Mouse (Mus musculus) left cerebral cortex, adult 2 months (tissue): ENCODE data around the gene Tmem170b. TPM values are rescaled to one million over a fixed set of nuclear protein-coding genes. Genes with fewer than 3 reads are reported as not detected.
"Not testable (repeated sequence)": the region's sequence is repeated elsewhere in the genome, so short reads cannot be mapped to it uniquely, and the experiment has no call there.

Experiments used
- DNase-seq, 2 experiments: peaks; one replicate each; pipeline ENCODE4 v3.0.0; 2021 to 2022; ENCODE audit warnings: low spot score in 2 of 2, mixed read lengths in 1 of 2; ENCODE audit errors: extremely low spot score in 1 of 2
- H3K27ac ChIP-seq: fragments of 200-600 bp; 2 replicates; pipeline ENCODE4 v1.8.1; 2022
- H3K4me3 ChIP-seq: fragments of 200-600 bp; 2 replicates; pipeline ENCODE4 v1.8.1; 2022
- CTCF ChIP-seq: fragments of 200-600 bp; IDR thresholded peaks from 2 replicates; pipeline ENCODE4 v1.8.1; 2022; ENCODE audit warnings: antibody characterized with exemption, mild to moderate bottlenecking, moderate library complexity
- intact Hi-C: fragments of 180-260 bp; cut with DNase I; formaldehyde crosslinking; loops from one replicate; pipeline ENCODE4 v1.15.1; 2025
- total RNA-seq, 2 experiments: library from RNA; stranded (reverse); gene quantifications; 2 replicates each; pipeline ENCODE4 v1.2.3; 2021

The Tmem170b gene
- total RNA-seq, 2 experiments from 2014 or later = 92.6 to 93.1 TPM

DNA sequence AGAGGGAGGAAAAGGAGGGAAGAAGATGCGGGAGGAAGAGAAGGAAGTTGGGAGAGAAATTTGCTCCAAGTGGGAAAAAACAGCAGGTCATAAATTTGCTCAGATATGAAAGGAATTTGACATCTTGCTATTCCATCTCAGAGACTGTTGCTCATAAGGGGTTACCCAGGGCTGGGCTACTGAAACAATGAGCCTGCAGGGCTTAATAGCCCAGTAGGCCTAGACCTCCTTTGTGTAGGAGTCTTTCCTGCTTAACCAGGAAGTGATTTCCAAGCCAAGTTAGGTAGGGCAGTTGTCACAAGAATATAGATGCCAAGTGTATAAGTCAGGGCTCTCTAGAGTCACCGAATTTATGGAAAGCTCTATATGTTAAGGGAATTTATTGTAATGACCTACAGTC, 48.1 kb downstream of the Tmem170b start:
- no peak for TF ChIP-seq CTCF
- Histone ChIP-seq H3K27ac (no peak overlapping the region), H3K4me3 (no peak overlapping the region)
- no peak for DNase-seq
- intact Hi-C loops = no loop called here

DNA sequence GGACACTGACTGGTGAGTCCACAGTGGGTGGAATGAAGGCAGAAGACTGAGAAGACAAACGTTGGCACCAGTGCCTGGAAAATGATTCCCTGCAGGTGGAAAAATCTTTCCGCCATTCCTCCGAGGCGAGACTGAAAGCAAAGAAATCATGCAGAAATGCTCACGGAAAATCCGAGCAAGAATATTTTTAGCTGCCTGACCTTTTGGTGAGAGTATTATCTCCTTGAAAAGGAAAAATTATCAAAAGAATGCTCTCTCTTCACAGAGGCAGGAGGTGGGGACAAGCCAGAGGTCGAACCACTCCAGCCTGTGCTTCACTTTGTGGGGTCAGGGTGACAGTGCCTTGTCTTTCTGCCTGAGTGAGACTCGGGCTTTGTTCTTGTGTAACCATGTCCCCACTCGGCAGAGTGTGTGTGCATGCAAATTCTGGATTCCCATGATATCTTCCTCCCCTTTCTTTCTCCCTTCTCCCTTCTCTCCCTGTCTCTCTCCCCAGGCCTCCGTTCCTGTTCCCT, 49.9 kb downstream of the Tmem170b start:
- Histone ChIP-seq H3K27ac (no peak overlapping the region), H3K4me3 (no peak overlapping the region)
- intact Hi-C loops = no loop called here
- DNase-seq = no peak
- TF ChIP-seq CTCF = no peak

DNA sequence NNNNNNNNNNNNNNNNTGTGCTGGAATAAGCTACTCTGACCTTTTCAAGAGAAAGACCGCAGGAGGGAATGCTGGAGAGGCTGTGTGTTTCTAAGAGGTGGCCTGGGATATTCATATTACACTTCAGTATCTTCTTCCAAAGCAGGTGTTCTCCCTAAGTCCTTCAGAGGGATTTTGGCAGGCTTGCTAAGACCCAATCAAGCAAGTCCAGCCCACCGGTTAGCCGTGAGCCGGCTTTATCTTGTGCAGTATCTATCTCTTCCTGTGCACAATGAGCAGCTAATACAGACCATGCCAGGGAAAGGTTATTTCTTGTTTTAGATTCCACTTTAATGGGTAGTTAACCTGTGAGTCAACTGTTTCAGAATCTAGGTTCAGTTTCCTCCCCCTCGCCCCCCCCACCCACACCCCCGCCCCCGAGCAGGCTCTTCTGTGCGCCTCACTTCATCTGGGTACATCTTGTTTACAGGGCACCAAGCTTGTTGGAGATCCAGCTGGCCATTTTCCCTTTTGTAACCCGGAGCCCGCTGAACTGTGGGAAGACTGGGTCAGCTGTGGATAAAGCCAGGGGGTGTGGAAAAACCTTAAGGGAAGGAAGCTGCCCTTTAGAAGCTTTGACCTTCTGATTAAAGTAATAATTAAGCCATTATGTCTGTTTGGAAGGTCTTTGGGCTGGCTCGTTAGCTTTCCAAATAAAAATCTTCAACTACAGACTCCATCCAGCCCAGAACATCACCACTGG, 54.5 kb downstream of the Tmem170b start:
- peak in 1 of 2 experiments; percentile 27 for DNase-seq
- no peak overlapping the region for H3K4me3 ChIP-seq
- intact Hi-C loops = no loop called here
- H3K27ac ChIP-seq = no peak overlapping the region
- TF ChIP-seq CTCF = no peak

DNA sequence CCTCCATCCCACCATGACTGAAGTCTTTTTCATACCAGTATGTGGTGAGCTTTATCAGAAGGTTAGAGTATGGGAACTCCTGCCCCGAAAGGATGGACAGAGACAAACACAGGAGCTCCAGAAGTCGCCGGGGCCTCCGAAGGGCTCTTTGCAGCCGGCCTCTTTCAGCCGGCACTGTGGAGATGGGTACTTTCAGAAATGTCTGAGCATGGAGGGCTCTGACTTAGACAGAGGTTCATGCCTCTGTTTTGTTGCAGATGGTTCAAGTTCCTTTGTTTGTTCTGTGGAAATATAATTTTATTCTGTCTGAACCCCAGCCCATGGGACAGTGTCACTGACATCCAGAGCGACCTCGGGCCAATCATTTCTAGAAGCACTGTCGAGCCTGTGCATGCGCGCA, 55.4 kb downstream of the Tmem170b start:
- no peak for DNase-seq
- intact Hi-C loops = no loop called here
- no peak for TF ChIP-seq CTCF
- H3K4me3 ChIP-seq = no peak overlapping the region
- H3K27ac ChIP-seq = no peak overlapping the region

DNA sequence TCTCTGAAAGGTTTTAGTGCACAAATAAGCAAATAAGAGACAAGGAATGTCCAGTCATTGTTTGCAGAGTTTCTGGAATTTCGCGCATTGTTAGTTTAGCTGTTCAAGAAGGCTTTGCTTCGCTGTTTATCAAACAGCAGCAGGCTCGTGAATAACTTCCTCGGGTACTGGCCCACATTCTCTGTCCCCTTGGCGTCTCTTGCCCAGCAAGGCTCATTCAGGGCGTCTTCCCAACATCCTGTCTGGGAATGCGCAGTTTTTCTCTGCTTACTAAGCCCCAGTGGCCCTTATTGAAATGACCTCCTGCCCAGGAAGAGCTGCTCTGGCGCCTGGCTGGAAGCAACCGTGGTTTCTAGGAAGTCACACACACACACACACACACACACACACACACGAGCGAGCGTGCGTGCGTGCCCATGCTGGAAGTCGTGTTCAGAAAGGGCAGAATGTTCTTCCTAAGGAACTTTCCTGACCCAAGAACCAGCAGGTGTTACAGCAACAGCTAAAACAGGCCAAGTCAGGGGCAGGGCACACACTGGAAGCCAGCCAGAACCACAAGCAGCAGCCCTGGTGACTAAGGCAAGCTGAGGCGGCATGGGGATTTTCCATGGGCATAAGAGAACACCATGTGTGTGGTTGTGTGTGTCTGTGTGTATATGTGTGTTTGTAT, 56.8 kb downstream of the Tmem170b start:
- no peak overlapping the region for H3K4me3 ChIP-seq
- intact Hi-C loops = no loop called here
- peak overlapping the region; percentile 34; the same call in 1 of the 2 replicates for H3K27ac ChIP-seq

DNA sequence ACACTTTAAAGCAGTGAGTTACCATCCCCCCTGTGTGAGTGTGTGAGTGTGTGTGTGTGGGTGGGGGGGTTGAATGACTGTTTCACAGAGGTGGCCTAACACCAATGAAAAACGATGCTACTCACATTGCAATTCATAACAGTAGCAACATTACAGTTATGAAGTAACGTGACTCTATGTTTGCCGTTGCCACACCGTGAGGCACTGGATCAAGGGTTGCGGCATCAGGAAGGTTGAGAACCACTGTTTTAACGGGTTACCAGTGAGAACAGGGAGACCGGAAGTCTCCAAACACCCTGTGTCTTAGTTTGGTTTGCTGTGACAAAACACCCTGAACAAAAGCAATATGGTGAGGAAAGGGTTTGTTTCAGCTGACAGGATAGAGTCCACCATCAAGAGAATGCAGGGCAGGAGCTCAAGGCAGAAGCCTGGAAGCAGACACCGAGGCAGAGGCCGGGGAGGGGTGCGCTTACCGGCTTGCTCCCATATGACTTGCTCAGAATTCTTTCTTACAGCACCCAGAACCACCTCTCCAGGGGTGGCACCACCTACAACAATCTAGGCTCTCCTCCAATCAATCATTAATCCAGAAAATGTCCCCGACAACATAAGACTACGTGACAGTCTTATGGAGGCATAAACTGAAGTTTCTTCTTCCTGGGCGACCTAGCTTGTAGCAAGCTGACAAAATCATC, 57.9 kb downstream of the Tmem170b start:
- TF ChIP-seq CTCF = no peak
- no peak overlapping the region for H3K27ac ChIP-seq
- intact Hi-C loops = no loop called here
- DNase-seq = no peak
- no peak overlapping the region for H3K4me3 ChIP-seq

More for the DNA sequence above, 56.8 kb downstream of the Tmem170b start:
- peak; percentile 12; the same call in 1 of the 2 replicates for TF ChIP-seq CTCF
- DNase-seq = peak in 1 of 2 experiments; percentile 14

DNA sequence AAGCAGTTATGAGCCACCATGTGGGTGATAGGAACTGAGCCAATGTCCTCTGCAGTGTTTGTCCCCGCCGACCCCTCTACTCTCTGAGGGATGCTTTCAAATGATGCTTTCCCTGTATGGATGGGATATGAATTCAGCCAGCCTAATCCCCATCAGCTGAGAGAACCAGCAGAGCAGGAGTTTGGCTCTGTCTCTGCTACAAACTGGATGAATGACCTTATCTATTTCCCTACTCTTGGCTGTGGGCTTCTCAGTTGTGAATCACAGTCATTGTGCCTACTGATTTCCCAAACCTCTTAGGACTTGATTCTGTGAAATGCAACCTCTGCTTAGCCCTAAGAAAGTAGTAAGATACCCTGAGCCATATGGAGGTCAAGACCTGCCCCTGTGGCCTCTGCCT, 64.2 kb downstream of the Tmem170b start:
- H3K4me3 ChIP-seq = no peak overlapping the region
- intact Hi-C loops = loop anchor here (10.0 kb wide), 1 partner anchor 895 kb away; no protein-coding TSS in a partner anchor
- TF ChIP-seq CTCF = no peak
- DNase-seq = no peak
- peak overlapping the region; percentile 13; the same call in 1 of the 2 replicates for H3K27ac ChIP-seq

DNA sequence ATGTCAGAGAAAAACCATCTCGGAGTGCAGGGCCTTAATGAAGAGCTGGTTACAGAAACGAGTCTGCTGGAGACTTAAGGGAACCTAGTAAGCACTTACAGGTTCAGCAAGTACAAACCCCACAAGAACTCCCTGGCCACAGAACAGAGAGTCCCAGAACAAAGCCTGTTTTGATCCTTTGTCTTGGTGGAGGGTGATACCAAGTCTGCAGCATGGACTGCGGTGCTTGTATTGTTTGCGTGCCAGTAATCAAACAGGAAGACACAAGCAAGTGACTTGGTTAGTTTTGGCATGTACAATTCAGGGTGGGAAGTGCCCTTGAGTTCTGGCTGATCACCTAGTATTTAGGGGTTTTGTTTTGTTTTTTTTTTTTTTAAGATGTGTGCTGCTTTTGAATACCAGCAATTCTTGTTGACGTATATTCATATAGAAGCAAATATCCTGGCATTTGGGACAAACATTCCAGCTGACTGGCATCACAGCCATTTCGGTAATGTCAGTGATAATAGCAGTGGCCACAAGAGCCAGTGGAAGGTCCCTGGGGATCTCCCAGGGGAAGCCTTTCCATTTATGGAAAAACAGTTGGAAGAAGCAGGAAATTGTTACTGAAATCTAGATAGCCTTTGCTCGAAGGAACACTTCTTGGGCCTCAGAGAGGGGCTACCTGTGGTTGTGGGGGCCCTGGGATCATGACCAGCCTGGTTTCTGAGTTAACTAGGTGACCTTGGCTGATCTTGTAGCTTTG, 64.9 kb downstream of the Tmem170b start:
- intact Hi-C loops = loop anchor here (10.0 kb wide), 1 partner anchor 894 kb away; no protein-coding TSS in a partner anchor
- no peak for DNase-seq
- Histone ChIP-seq H3K27ac (peak overlapping the region; percentile 28; the same call in 1 of the 2 replicates), H3K4me3 (no peak overlapping the region)
- TF ChIP-seq CTCF = no peak

DNA sequence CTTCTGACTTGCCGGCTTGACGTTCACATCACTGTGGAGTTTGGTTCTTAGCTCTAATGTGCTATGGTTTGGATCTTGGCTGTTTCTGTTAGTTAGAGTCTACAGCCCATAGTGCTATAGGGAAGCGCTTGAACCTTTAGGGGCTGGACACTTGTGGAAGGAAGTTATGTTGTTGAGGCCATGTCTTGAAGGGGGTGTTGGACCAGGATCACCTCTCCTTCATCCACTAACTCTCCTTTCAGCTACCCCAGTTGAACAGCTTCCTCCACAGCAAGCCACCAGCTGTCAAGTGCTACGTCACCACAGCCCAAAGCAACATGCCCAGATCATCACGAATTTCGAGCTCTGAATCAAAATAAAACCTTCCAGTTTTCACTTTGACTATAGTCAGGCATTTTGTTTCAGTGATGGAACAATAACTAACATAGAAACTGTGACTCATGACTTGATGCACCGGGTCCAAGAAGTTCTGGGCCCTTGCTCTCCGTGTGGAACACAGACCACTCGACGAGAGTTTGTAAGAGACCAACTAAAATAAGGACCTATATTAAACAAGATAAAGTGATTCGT, 65.5 kb downstream of the Tmem170b start:
- Histone ChIP-seq H3K27ac (peak overlapping the region; percentile 2; the same call in 1 of the 2 replicates), H3K4me3 (no peak overlapping the region)
- intact Hi-C loops = loop anchor here (10.0 kb wide), 1 partner anchor 894 kb away; no protein-coding TSS in a partner anchor
- no peak for TF ChIP-seq CTCF
- DNase-seq = no peak

DNA sequence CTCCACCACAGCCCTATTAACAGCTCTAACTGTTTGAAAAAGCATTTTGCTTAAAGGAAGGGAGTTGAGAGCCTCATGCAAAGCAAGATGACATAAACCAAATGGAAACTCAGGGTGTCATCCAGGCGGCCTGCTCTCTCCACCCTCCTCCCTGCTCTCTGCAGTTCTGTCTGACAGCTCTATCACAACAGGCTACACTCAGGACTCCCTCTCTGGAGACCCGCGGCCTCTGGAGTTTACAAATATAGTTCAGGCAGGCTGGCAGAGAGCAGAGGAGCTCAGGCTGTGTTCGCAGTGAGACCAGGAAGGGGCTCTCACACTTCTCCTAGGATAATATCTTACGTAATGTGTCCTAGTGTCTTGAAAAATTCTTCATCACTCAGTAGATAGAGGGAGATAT, 67.2 kb downstream of the Tmem170b start:
- intact Hi-C loops = loop anchor here (10.0 kb wide), 1 partner anchor 892 kb away; no protein-coding TSS in a partner anchor
- not testable (repeated sequence) for H3K4me3 ChIP-seq, H3K27ac ChIP-seq, DNase-seq

DNA sequence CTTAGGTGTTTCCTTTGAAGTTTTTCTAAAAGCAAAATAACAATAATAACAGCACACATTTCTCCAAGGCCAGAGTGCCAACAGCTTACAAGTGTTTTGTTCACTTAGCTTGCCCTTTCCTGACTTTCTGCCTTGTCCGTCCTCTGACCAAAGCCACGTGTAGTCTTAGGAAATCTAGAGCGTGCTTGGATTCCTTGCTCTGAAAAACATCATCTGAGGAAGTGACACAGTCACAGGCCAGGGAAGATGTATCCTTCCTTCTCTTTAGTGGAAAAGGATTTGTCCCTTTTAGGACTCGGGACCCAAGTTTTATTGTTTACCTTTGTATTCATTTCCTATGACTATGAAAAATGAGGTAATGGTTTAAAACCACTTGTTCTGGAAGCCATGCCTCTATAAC, 67.8 kb downstream of the Tmem170b start:
- intact Hi-C loops = loop anchor here (10.0 kb wide), 1 partner anchor 891 kb away; no protein-coding TSS in a partner anchor
- H3K27ac ChIP-seq = no peak overlapping the region
- TF ChIP-seq CTCF = no peak
- no peak overlapping the region for H3K4me3 ChIP-seq
- no peak for DNase-seq

DNA sequence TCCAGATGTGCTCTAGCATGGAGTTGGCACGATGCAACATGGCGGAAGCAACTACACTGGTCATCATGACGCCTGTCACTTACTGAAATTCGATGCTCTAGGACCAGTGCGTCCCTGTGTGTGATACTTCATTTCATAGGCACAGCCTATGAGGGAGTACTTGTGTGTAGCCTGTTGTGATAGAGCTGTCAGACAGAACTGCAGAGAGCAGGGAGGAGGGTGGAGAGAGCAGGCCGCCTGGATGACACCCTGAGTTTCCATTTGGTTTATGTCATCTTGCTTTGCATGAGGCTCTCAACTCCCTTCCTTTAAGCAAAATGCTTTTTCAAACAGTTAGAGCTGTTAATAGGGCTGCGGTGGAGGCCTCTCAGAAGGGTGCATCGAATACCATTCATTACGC, 68.9 kb downstream of the Tmem170b start:
- DNase-seq, H3K27ac ChIP-seq, H3K4me3 ChIP-seq: not testable (repeated sequence)
- intact Hi-C loops = loop anchor here (10.0 kb wide), 1 partner anchor 890 kb away; no protein-coding TSS in a partner anchor
